Mouse (Mus musculus): ENCODE measurements around the gene Rgs7. TPM values are rescaled to one million over a fixed set of nuclear protein-coding genes. Genes with fewer than 3 reads are reported as not detected.

Gene Rgs7
- total RNA-seq, 2 experiments from 2014 or later, result 0.36 to 0.59 TPM

- DNase-seq (ENCODE audit: low spot score in 2 of 2), result no peak
Measured at GRCm38 (mm10) chr1:175035461-175035860, 456.8 kb downstream of the Rgs7 start.

DNA sequence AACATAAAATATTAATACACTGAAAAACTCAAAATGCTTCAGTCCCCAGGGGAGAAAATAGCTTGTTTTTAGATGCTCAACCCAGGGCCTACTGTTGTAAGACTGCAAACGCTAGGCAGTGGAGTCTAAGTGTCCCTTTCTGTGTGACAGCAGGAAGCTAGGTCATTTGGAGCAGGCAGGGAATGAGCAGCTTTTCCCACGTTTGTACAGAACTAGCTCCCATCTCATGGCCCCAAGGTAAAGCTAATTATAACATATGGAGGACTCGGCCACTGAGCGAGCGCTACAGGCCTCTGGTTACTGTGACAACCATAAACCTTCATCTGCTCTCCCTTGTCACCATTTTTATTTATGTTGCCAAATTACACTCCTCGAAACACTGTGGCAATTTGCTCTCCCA is 460.3 kb downstream of the Rgs7 start:
- no peak for DNase-seq (ENCODE audit: low spot score in 2 of 2)

DNA sequence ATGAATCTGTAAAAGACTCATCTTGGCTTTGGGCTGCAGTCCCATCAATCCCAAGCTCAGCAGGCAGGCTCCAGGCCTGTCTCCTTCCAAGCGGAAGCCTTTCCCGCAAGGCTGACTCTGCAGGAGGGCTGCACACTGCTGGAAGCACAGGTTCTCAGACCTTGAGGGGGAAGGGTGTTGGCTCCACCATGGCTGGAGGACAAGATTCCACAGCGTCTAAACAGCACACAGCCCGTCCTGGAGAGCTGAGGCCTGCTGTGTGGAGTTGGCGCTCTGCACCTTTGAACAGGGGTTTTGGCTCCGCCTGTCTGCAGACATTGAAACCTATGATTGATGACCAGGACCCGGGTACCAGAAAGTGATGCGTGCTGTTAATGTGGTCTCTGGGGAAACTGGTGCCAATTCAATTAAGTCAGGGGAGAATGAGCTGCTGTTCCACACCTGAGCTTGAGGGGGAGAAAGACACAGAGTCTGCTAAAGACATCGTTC is 463.5 kb downstream of the Rgs7 start:
- no peak for DNase-seq (ENCODE audit: low spot score in 2 of 2)

DNA sequence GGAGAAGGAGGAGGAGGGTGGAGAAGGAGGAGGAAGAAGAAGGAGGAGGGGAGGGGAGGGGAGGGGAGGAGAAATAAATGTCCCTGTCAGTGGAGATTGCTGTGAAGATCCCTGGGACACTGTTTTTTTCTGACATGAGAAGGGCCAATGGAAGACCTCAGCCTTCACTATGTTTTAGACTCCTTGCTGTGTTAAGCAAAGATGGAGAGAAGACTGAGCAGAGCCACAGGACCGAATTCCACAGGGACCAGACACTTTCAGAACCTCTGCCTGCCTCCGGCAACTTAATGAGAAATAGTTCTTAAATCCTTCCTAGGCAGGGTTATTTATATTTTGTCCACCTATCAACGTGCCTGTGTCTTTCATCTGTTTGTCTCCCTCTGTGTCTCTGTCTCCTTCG is 464.0 kb downstream of the Rgs7 start:
- DNase-seq (ENCODE audit: low spot score in 2 of 2), result no peak

- no peak for DNase-seq (ENCODE audit: low spot score in 2 of 2)
Measured at GRCm38 (mm10) chr1:175025781-175026309, 466.5 kb downstream of the Rgs7 start.

DNA sequence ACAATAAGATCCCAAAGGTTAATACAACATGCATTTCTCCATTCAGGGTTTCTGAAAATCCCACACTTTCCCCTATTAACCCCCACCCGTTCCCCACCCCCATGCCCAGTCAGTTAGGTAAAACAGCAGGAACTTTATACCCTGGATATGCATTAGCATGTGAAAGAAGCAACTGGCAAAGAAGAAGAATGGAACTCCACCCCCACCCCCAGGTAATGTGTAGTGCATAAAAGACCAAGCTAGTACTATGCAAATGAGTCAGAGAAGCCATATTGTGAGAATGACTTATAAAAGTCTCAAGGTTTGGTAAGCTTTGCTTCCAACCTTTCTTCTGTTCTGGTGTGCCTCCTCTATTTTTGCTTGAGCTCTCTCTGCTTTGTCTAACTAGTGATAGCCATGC is 468.2 kb downstream of the Rgs7 start:
- no peak for DNase-seq (ENCODE audit: low spot score in 2 of 2)

Other genes starting within 250 kb of the Rgs7 start
- under 1 TPM; 0.31 to 0.34 TPM for gene Kmo, start 127.9 kb upstream of the Rgs7 start, total RNA-seq (2021)
- 100 to 1,000 TPM; 176 to 187 TPM for gene Fh1, start 133.1 kb upstream of the Rgs7 start, total RNA-seq (2021)
- gene Opn3, start 200.3 kb upstream of the Rgs7 start, total RNA-seq (2021), result 1 to 10 TPM; 5.4 to 7.5 TPM
- 1 to 10 TPM; 6.7 to 7.3 TPM for gene Chml, start 200.4 kb upstream of the Rgs7 start, total RNA-seq (2021)
- not detected for gene Wdr64, start 206.1 kb upstream of the Rgs7 start, total RNA-seq (2021)

Measured in gastrocnemius, postnatal 4 days (tissue).